Mouse (Mus musculus): ENCODE data around the gene Il18bp. TPM values are rescaled to one million over a fixed set of nuclear protein-coding genes. Genes with fewer than 3 reads are reported as not detected.

Il18bp gene
- total and polyA plus RNA-seq, 3 experiments: 1.0 to 1.8 TPM; not detected in 1

DNA sequence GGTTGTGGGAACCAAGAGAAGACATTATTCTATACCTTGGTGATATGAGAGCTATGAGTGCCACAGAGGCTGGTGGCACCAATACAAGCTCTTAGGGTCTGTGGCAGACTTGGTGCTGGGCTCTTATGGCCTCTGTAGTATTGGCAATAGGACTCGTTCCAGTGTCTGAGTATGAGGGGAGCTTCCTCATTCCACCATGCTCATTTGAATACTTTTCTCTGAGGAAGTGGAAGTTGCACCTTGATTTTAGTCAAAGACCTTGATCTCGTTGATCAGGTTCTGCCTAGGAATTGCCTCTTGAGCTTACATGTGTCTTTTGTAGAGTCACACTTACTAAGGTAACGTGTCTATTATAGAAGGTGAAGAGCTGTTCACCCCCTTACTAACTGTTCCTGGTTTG is 24.2 kb downstream of the Il18bp start:
- H3K9ac ChIP-seq (ENCODE audit: control insufficient read depth, low read depth, low read length, poor library complexity, severe bottlenecking): no peak overlapping the region
- H3K36me3 ChIP-seq (ENCODE audit: control insufficient read depth in 1 of 2, insufficient read depth in 2 of 2, low read length in 2 of 2): peaks cover 0 to 17% of the 10 kb centered on the region in 2 experiments; a peak in 2 of 4 replicates
- no peak overlapping the region for H3K4me3 ChIP-seq (ENCODE audit: control insufficient read depth in 1 of 2, insufficient read depth in 1 of 2, low read depth in 2 of 2, low read length in 2 of 2)
- no peak for DNase-seq (ENCODE audit: low read depth, low spot score)
- TF ChIP-seq ZC3H11A (IDR thresholded peaks at IDR 0.05; ENCODE audit: low read depth, low read length): no peak
- TF ChIP-seq ZKSCAN1 (IDR thresholded peaks at IDR 0.05; ENCODE audit: low read depth, low read length): no peak
- no peak for TF ChIP-seq GABPA (IDR thresholded peaks at IDR 0.05; ENCODE audit: low read depth, low read length)
- TF ChIP-seq HCFC1 (IDR thresholded peaks at IDR 0.05; ENCODE audit: low read depth, low read length): no peak
- no peak for TF ChIP-seq ETS1 (IDR thresholded peaks at IDR 0.05; ENCODE audit: low read depth, low read length)
- no peak for TF ChIP-seq USF2 (IDR thresholded peaks at IDR 0.05; ENCODE audit: borderline replicate concordance in 1 of 2, insufficient read depth in 1 of 2, low read depth in 1 of 2, low read length in 2 of 2)
- no peak for TF ChIP-seq POLR2AphosphoS2 (IDR thresholded peaks at IDR 0.05; ENCODE audit: low read length)
- no peak for TF ChIP-seq GATA1 (IDR thresholded peaks at IDR 0.05; ENCODE audit: low read depth, low read length)
- no peak for TF ChIP-seq NRF1 (IDR thresholded peaks at IDR 0.05; ENCODE audit: insufficient read depth, low read depth, low read length, poor library complexity, severe bottlenecking)
- no peak for TF ChIP-seq SMC3 (IDR thresholded peaks at IDR 0.05; ENCODE audit: low read depth, low read length)
- no peaks in the 10 kb centered on the region for H3K4me1 ChIP-seq (ENCODE audit: control insufficient read depth in 1 of 2, insufficient read depth in 2 of 2, low read length in 2 of 2)
- H3K79me2 ChIP-seq (ENCODE audit: control insufficient read depth, insufficient read depth, low read length, poor library complexity): no peaks in the 10 kb centered on the region
- H3K27ac ChIP-seq (ENCODE audit: control insufficient read depth, low read depth, low read length): no peak overlapping the region
- no peaks in the 10 kb centered on the region for H3K27me3 ChIP-seq (ENCODE audit: control insufficient read depth in 1 of 2, insufficient read depth in 2 of 2, low read length in 2 of 2)
- no peaks in the 10 kb centered on the region for H3K9me3 ChIP-seq (replicated peaks; ENCODE audit: insufficient read depth, low read length)

DNA sequence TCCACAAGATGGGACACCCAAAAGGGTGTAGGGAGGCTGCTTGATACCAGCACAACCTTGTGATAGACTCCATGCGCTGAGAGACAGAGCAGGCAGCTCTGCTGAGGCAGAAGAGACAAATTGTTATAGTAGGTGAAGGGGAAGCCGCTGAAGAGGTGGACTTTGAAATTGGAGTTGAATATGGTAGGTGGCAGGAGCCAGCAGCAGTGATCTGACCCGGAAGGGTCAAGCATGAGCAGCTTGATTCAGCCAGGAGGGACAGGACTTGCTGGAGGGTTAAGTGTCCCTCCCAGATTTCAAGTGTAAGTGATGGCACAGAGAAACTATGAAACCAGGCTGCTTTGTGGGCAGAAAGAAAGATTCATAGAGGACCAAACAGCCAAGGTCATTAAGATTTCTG is 33.4 kb downstream of the Il18bp start:
- Histone ChIP-seq H3K9me3 (replicated peaks; ENCODE audit: insufficient read depth, low read length) (no peaks in the 10 kb centered on the region), H3K36me3 (ENCODE audit: control insufficient read depth in 1 of 2, insufficient read depth in 2 of 2, low read length in 2 of 2) (peaks cover 0 to 7% of the 10 kb centered on the region in 2 experiments; a peak in 2 of 4 replicates), H3K9ac (ENCODE audit: control insufficient read depth, low read depth, low read length, poor library complexity, severe bottlenecking) (no peak overlapping the region), H3K27ac (ENCODE audit: control insufficient read depth, low read depth, low read length) (no peak overlapping the region), H3K4me3 (ENCODE audit: control insufficient read depth in 1 of 2, insufficient read depth in 1 of 2, low read depth in 2 of 2, low read length in 2 of 2) (no peak overlapping the region), H3K4me1 (ENCODE audit: control insufficient read depth in 1 of 2, insufficient read depth in 2 of 2, low read length in 2 of 2) (no peaks in the 10 kb centered on the region), H3K79me2 (ENCODE audit: control insufficient read depth, insufficient read depth, low read length, poor library complexity) (no peaks in the 10 kb centered on the region), H3K27me3 (ENCODE audit: control insufficient read depth in 1 of 2, insufficient read depth in 2 of 2, low read length in 2 of 2) (no peaks in the 10 kb centered on the region)
- no peak for DNase-seq (ENCODE audit: low read depth, low spot score)
- no peak for TF ChIP-seq BHLHE40 (IDR thresholded peaks at IDR 0.05; ENCODE audit: borderline replicate concordance, low read depth, low read length)
- TF ChIP-seq KAT2A (conservative IDR thresholded peaks at IDR 0.05; ENCODE audit: low read depth, low read length): no peak
- TF ChIP-seq MXI1 (IDR thresholded peaks at IDR 0.05; ENCODE audit: low read depth, low read length): no peak
- no peak for TF ChIP-seq NELFE (IDR thresholded peaks at IDR 0.05; ENCODE audit: low read depth, low read length)
- no peak for TF ChIP-seq CHD1 (IDR thresholded peaks at IDR 0.05; ENCODE audit: low read depth, low read length)
- no peak for TF ChIP-seq POLR2A (IDR thresholded peaks at IDR 0.05; ENCODE audit: control insufficient read depth in 1 of 2, insufficient read depth in 1 of 2, low read depth in 1 of 2, low read length in 2 of 2, poor library complexity in 1 of 2)
- TF ChIP-seq CTCF (IDR thresholded peaks at IDR 0.05 in 2 of 3, conservative IDR thresholded peaks at IDR 0.05 in 1 of 3; ENCODE audit: control insufficient read depth in 1 of 3, insufficient read depth in 1 of 3, low read depth in 2 of 3, low read length in 3 of 3, poor library complexity in 1 of 3, severe bottlenecking in 1 of 3): no peak
- TF ChIP-seq SIN3A (IDR thresholded peaks at IDR 0.05; ENCODE audit: low read length): no peak
- TF ChIP-seq TCF12 (IDR thresholded peaks at IDR 0.05; ENCODE audit: low read depth, low read length): no peak
- no peak for TF ChIP-seq TAL1 (IDR thresholded peaks at IDR 0.05; ENCODE audit: low read length)
- TF ChIP-seq GABPA (IDR thresholded peaks at IDR 0.05; ENCODE audit: low read depth, low read length): no peak
- no peak for TF ChIP-seq ZMIZ1 (IDR thresholded peaks at IDR 0.05; ENCODE audit: low read depth, low read length)
- no peak for TF ChIP-seq MYC (IDR thresholded peaks at IDR 0.05; ENCODE audit: low read depth, low read length)
- TF ChIP-seq EP300 (IDR thresholded peaks at IDR 0.05; ENCODE audit: low read depth in 1 of 2, low read length in 2 of 2): no peak
- TF ChIP-seq ZNF384 (IDR thresholded peaks at IDR 0.05; ENCODE audit: low read depth, low read length): no peak
- TF ChIP-seq POLR2AphosphoS5 (IDR thresholded peaks at IDR 0.05; ENCODE audit: borderline replicate concordance, low read depth, low read length): no peak
- TF ChIP-seq UBTF (IDR thresholded peaks at IDR 0.05; ENCODE audit: borderline replicate concordance, insufficient read depth, low read depth, low read length): no peak
- no peak for TF ChIP-seq JUND (IDR thresholded peaks at IDR 0.05; ENCODE audit: low read depth, low read length)
- no peak for TF ChIP-seq SMC3 (IDR thresholded peaks at IDR 0.05; ENCODE audit: low read depth, low read length)
